Mouse (Mus musculus): ENCODE data around the gene Lrrc8e. TPM values are rescaled to one million over a fixed set of nuclear protein-coding genes. Genes with fewer than 3 reads are reported as not detected.
"Not testable (repeated sequence)": the region's sequence is repeated elsewhere in the genome, so short reads cannot be mapped to it uniquely, and the experiment has no call there.

Gene Lrrc8e
- polyA plus RNA-seq, 1 experiment, result not detected

GRCm38 (mm10) chr8:4254001-4254400 is 27.4 kb downstream of the Lrrc8e start:
- peaks cover 49% of the 10 kb centered on the region for H3K4me1 ChIP-seq
- H3K36me3 ChIP-seq (replicated peaks; ENCODE audit: low read length), result peaks cover 48% of the 10 kb centered on the region
- no peak for TF ChIP-seq GATA1 (IDR thresholded peaks at IDR 0.05; ENCODE audit: borderline replicate concordance, low read length)
- TF ChIP-seq FLI1 (IDR thresholded peaks at IDR 0.05; ENCODE audit: low read length), result no peak
- no peaks in the 10 kb centered on the region for H3K27me3 ChIP-seq (replicated peaks)
- no peaks in the 10 kb centered on the region for H3K9me3 ChIP-seq
- peak overlapping the region; percentile 96 for H3K4me3 ChIP-seq (replicated peaks)

DNA sequence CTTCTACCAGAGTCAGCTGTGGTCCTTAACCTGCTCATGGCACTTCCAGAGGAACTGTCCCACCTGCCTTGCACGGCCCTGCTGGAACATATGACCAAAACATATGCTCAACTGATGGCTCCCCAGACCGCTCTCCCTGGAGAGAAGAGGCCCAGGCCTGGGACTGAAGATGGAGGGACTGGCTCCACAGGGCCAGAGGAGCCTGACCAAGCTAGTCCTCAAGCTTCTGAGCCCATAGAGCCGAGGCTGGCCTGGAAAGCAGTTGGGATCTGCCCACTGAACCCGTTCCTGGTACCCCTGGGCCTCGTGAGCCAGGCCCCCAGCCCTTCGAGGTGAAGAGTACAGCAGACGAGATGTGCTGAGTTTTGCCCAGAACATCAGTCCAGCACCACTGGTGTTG is 28.8 kb downstream of the Lrrc8e start:
- not testable (repeated sequence) for H3K4me3 ChIP-seq (replicated peaks); H3K9me3 ChIP-seq; H3K27me3 ChIP-seq (replicated peaks)
- H3K4me1 ChIP-seq, result peaks cover 59% of the 10 kb centered on the region
- peaks cover 46% of the 10 kb centered on the region for H3K36me3 ChIP-seq (replicated peaks; ENCODE audit: low read length)

- TF ChIP-seq FLI1 (IDR thresholded peaks at IDR 0.05; ENCODE audit: low read length) (no peak), GATA1 (IDR thresholded peaks at IDR 0.05; ENCODE audit: borderline replicate concordance, low read length) (no peak)
- Histone ChIP-seq H3K9me3 (no peaks in the 10 kb centered on the region), H3K4me3 (replicated peaks) (no peak overlapping the region), H3K36me3 (replicated peaks; ENCODE audit: low read length) (peaks cover 60% of the 10 kb centered on the region), H3K27me3 (replicated peaks) (no peaks in the 10 kb centered on the region), H3K4me1 (peaks cover 49% of the 10 kb centered on the region)
These were observed 30.3 kb downstream of the Lrrc8e start for GRCm38 (mm10) chr8:4256911-4257310.

DNA sequence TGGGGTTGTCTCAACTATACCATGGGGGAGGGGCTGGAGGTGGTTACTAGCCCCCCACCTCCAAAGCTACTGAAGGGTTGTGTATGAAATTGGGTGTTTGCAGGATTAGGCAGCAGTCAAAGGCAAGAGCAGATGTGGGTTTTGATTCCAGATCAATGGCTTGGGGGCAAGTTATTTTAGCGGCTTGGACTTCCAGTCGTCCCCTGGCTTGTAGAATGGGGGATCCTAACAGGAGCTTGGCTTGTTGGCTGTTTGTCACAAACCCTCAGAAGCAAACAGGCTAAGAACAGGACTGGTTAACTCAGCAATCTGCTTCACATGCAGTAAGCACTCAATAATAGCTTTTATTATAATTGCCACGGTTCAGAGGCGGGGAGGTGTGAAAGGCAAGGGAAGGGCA is 30.7 kb downstream of the Lrrc8e start:
- Histone ChIP-seq H3K36me3 (replicated peaks; ENCODE audit: low read length) (peaks cover 64% of the 10 kb centered on the region), H3K4me1 (peaks cover 46% of the 10 kb centered on the region), H3K27me3 (replicated peaks) (no peaks in the 10 kb centered on the region), H3K4me3 (replicated peaks) (no peak overlapping the region), H3K9me3 (no peaks in the 10 kb centered on the region)
- no peak for TF ChIP-seq GATA1 (IDR thresholded peaks at IDR 0.05; ENCODE audit: borderline replicate concordance, low read length)
- TF ChIP-seq FLI1 (IDR thresholded peaks at IDR 0.05; ENCODE audit: low read length), result no peak

DNA sequence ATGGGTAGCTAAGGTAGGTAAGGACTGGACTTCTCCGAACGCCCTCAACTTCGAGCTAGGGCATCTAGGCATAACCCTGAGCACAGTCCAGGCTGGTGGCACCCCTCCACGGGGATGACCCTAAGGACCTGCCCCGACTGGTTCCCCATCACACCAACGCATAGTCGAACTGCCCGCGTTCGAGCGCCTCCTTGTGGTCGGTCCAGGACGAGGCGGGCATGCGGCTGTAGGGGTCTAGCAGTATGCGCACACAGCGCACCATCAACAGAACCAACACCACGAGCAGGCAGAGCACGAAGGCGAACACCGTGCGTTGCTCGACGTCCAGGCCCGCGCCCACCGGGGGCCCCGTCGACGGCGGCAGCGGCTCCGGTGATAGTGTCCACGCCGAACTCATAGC is 31.6 kb downstream of the Lrrc8e start:
- peak overlapping the region; percentile 94 for H3K4me3 ChIP-seq (replicated peaks)
- H3K27me3 ChIP-seq (replicated peaks), result no peaks in the 10 kb centered on the region
- TF ChIP-seq FLI1 (IDR thresholded peaks at IDR 0.05; ENCODE audit: low read length) (no peak), GATA1 (IDR thresholded peaks at IDR 0.05; ENCODE audit: borderline replicate concordance, low read length) (no peak)
- peaks cover 73% of the 10 kb centered on the region for H3K36me3 ChIP-seq (replicated peaks; ENCODE audit: low read length)
- no peaks in the 10 kb centered on the region for H3K9me3 ChIP-seq
- H3K4me1 ChIP-seq, result peaks cover 49% of the 10 kb centered on the region

- Histone ChIP-seq H3K4me3 (replicated peaks) (peak overlapping the region; percentile 94), H3K4me1 (peaks cover 49% of the 10 kb centered on the region), H3K36me3 (replicated peaks; ENCODE audit: low read length) (peaks cover 77% of the 10 kb centered on the region), H3K9me3 (no peaks in the 10 kb centered on the region), H3K27me3 (replicated peaks) (no peaks in the 10 kb centered on the region)
- TF ChIP-seq FLI1 (IDR thresholded peaks at IDR 0.05; ENCODE audit: low read length), result no peak
- TF ChIP-seq GATA1 (IDR thresholded peaks at IDR 0.05; ENCODE audit: borderline replicate concordance, low read length), result no peak
These were observed 32.1 kb downstream of the Lrrc8e start for GRCm38 (mm10) chr8:4258678-4259077.

DNA sequence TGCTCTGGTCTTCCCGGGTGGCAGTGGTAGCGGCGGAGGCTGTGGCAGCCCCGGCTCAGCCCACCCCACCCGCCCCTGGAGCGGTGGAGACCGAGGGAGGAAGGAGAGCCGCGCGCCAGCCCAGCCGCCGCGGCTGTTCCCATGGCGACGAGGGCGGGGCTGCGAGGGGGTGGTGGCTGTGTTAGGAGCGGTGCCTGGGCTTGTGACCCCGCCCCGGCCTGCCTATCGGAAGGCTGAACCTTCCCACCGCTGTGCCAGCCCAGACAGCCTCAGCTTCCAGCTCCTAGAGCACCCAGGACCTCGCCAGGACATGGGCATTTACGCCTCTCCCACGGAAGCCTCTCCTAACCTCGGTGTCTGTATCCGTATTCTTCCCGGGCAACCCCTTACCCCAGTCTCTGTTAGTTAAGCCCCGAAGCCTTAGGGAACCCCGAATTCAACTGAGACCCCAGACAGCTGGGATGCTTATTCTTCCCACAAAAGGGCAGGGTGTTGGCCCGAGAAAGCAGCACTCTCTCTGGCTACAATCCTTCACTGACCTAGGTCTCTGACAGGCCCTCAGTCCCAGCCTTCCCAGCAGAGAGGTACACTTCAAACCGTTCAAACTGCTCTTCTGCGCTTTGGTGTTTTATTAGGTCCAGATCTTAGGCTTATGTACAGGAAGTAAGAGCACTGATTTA is 32.6 kb downstream of the Lrrc8e start, which contains the start of gene Ctxn1:
TSS of gene Ctxn1 (minus strand) at position 150 of the 680 bp plus-strand sequence.
- H3K27me3 ChIP-seq (replicated peaks), result no peaks in the 10 kb centered on the region
- peak within 1 kb of the TSS; percentile 94 for H3K4me3 ChIP-seq (replicated peaks)
- H3K4me1 ChIP-seq, result peaks cover 47% of the 10 kb centered on the region
- H3K9me3 ChIP-seq, result no peaks in the 10 kb centered on the region
- H3K36me3 ChIP-seq (replicated peaks; ENCODE audit: low read length), result peaks cover 81% of the 10 kb centered on the region
- TF ChIP-seq GATA1 (IDR thresholded peaks at IDR 0.05; ENCODE audit: borderline replicate concordance, low read length) (no peak), FLI1 (IDR thresholded peaks at IDR 0.05; ENCODE audit: low read length) (no peak)

- H3K36me3 ChIP-seq (replicated peaks; ENCODE audit: low read length), result peaks cover 81% of the 10 kb centered on the region
- H3K27me3 ChIP-seq (replicated peaks), result no peaks in the 10 kb centered on the region
- no peaks in the 10 kb centered on the region for H3K9me3 ChIP-seq
- no peak for TF ChIP-seq FLI1 (IDR thresholded peaks at IDR 0.05; ENCODE audit: low read length)
- no peak for TF ChIP-seq GATA1 (IDR thresholded peaks at IDR 0.05; ENCODE audit: borderline replicate concordance, low read length)
- no peak overlapping the region for H3K4me3 ChIP-seq (replicated peaks)
- H3K4me1 ChIP-seq, result peaks cover 46% of the 10 kb centered on the region
These were observed 33.2 kb downstream of the Lrrc8e start for GRCm38 (mm10) chr8:4259805-4260170.

DNA sequence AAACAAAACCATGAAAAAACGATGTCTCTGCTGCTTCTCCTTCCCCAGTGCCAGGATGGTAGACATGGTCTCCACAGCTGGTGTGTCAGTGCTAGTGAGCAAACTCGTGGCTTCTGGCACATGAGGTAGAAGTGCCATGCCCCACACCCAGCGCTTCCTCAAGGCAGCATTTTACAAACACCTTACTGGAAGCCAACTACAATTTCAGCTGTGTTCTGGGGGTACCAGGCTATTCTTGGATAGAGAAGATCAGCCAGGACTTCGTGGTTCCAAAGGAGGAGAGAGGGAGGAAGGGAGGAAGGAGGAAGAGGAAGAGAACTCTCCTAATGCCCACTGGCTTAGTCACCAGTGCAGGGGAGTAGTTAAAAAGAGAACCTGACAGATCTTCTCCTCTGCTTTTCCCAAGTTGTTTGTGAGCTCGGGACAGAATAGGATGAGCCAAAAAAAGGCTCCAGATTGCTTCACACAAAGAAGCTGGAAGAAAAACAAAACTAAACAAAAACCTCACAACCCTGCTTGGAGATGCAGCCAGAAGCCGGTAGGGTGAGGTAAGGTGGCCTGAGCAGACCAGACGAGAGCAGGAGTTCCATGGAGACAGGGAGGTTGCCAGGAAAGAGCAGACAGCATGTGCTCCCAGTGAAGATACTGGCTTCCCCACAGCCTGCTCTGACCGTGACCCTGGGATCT is 36.6 kb downstream of the Lrrc8e start:
- Histone ChIP-seq H3K9me3 (no peaks in the 10 kb centered on the region), H3K4me3 (replicated peaks) (no peak overlapping the region), H3K4me1 (peaks cover 42% of the 10 kb centered on the region), H3K36me3 (replicated peaks; ENCODE audit: low read length) (peaks cover 91% of the 10 kb centered on the region), H3K27me3 (replicated peaks) (no peaks in the 10 kb centered on the region)
- TF ChIP-seq FLI1 (IDR thresholded peaks at IDR 0.05; ENCODE audit: low read length) (no peak), GATA1 (IDR thresholded peaks at IDR 0.05; ENCODE audit: borderline replicate concordance, low read length) (no peak)

GRCm38 (mm10) chr8:4265160-4265914 is 38.7 kb downstream of the Lrrc8e start:
- H3K4me1 ChIP-seq, result peaks cover 21% of the 10 kb centered on the region
- H3K4me3 ChIP-seq (replicated peaks), result no peak overlapping the region
- TF ChIP-seq FLI1 (IDR thresholded peaks at IDR 0.05; ENCODE audit: low read length) (no peak), GATA1 (IDR thresholded peaks at IDR 0.05; ENCODE audit: borderline replicate concordance, low read length) (no peak)
- H3K36me3 ChIP-seq (replicated peaks; ENCODE audit: low read length), result peaks cover 100% of the 10 kb centered on the region
- no peaks in the 10 kb centered on the region for H3K27me3 ChIP-seq (replicated peaks)
- H3K9me3 ChIP-seq, result no peaks in the 10 kb centered on the region
